Mouse (Mus musculus) liver, embryonic 11.5 days (tissue): Measurements from ENCODE around the gene Bcl11b. TPM values are rescaled to one million over a fixed set of nuclear protein-coding genes. Genes with fewer than 3 reads are reported as not detected.

Experiments
- ATAC-seq: fragments of 200-750 bp; cut with Nextera tagmentation; replicated peaks from 2 replicates; pipeline ENCODE4 v1.8.0; 2017; ENCODE audit warnings: moderate number of reproducible peaks, mild to moderate bottlenecking, moderate TSS enrichment, moderate library complexity; ENCODE audit not compliant: low FRiP score
- DNase-seq: peaks from one replicate; pipeline ENCODE4 v3.0.0-alpha.2; 2017; ENCODE audit warnings: low spot score
- H3K27ac ChIP-seq: fragments of 300-500 bp; sonication (generic); 2 replicates; pipeline ENCODE4 v1.5.1; 2014; ENCODE audit warnings: mild to moderate bottlenecking, low read depth, low read length, control low read depth
- H3K27me3 ChIP-seq: fragments of 300-500 bp; sonication (generic); replicated peaks from 2 replicates; pipeline ENCODE4 v1.6.1; 2014; ENCODE audit warnings: low read length, mixed read lengths; ENCODE audit not compliant: control insufficient read depth, insufficient read depth
- H3K36me3 ChIP-seq: fragments of 300-500 bp; sonication (generic); 2 replicates; pipeline ENCODE4 v1.6.1; 2014; ENCODE audit warnings: mild to moderate bottlenecking, low read length, moderate library complexity, mixed read lengths; ENCODE audit not compliant: control insufficient read depth, insufficient read depth
- H3K4me1 ChIP-seq: fragments of 300-500 bp; sonication (generic); replicated peaks from 2 replicates; pipeline ENCODE4 v1.6.1; 2014; ENCODE audit warnings: low read length, mixed read lengths; ENCODE audit not compliant: control insufficient read depth, insufficient read depth
- H3K4me2 ChIP-seq: fragments of 300-500 bp; sonication (generic); 2 replicates; pipeline ENCODE4 v1.6.1; 2014; ENCODE audit warnings: mild to moderate bottlenecking, control low read depth, moderate library complexity
- H3K4me3 ChIP-seq: fragments of 300-500 bp; sonication (generic); 2 replicates; pipeline ENCODE4 v1.5.1; 2014; ENCODE audit warnings: low read depth, low read length, control low read depth
- H3K9ac ChIP-seq: fragments of 300-500 bp; sonication (generic); 2 replicates; pipeline ENCODE4 v1.6.1; 2014; ENCODE audit warnings: low read depth, low read length, control low read depth
- H3K9me3 ChIP-seq: fragments of 300-500 bp; sonication (generic); 2 replicates; pipeline ENCODE4 v1.6.1; 2016; ENCODE audit warnings: low read length, inconsistent platforms, mixed read lengths; ENCODE audit not compliant: control insufficient read depth
- WGBS: fragments of 180-500 bp; shearing (Covaris S2); extraction: QIAGEN DNeasy Blood & Tissue Kit; methylation state at CpG from one replicate; pipeline ENCODE4 v1.1.7; 2014; 5-methylcytosine and 5-hydroxymethylcytosine counted together
- polyA plus RNA-seq: library from polyadenylated mRNA; unstranded; fragments of >200 nt; fragmentation: Nextera tagmentation; extraction: Ambion mirVana; gene quantifications from 2 replicates; pipeline ENCODE4 v1.2.1, GENCODE M21; 2014

Bcl11b gene
- polyA plus RNA-seq, 1 experiment from 2014 or later: 0.90 TPM

DNA sequence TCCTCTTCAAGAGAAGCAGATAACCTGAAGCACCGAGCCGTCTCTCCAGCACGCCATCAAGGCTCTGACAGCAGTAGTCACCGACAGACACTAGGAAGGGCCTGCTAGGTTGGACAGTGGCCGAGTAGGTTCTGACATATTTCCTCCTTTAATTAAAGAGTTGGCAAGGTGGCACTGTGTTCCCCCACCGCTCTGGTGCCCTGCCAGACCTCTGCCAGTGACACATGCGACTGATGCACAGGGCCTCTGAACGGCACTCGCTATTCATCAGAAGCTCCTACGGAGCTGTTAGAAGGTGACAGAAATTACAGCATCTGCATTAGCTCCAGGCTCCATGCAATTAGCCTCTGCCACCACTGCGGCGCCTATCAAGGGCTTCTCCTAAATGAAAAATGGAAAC, 8.6 kb upstream of the Bcl11b start:
- Histone ChIP-seq H3K4me2 (no peak overlapping the region), H3K36me3 (no peaks in the 10 kb centered on the region), H3K9ac (no peak overlapping the region), H3K27ac (no peak overlapping the region), H3K9me3 (no peaks in the 10 kb centered on the region), H3K4me1 (no peaks in the 10 kb centered on the region), H3K4me3 (no peak overlapping the region), H3K27me3 (peaks cover 6% of the 10 kb centered on the region)
- ATAC-seq (no peak), DNase-seq (no peak)
- 84% methylated on average over 12 of the region's 12 CpGs for WGBS

DNA sequence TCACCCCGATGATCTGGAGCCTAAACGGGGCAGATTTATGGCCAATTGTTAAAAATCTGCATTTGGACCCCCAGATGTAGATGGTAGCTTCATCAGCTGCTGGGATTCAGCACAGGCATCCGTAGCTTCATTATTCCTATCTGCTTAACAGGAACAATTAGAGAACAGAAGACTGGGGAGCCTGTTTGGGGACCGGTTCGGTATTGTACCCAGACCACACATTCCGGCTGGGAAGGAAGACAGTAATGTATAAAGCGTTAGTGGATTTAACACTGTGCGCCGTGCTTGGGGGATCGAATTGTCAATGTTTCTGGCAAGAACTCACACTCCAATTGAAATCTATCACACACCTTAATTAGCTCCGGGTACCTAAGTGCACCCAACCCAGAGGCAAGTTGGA, 6.9 kb upstream of the Bcl11b start:
- DNase-seq: no peak
- no peak for ATAC-seq
- no peak overlapping the region for H3K4me3 ChIP-seq
- H3K9ac ChIP-seq: no peak overlapping the region
- H3K4me2 ChIP-seq: no peak overlapping the region
- no peaks in the 10 kb centered on the region for H3K36me3 ChIP-seq
- H3K4me1 ChIP-seq: 0 out of 2 replicates have a peak, but pooled peaks cover 2% of the 10 kb centered on the region
- peaks cover 22% of the 10 kb centered on the region for H3K27me3 ChIP-seq
- no peaks in the 10 kb centered on the region for H3K9me3 ChIP-seq
- WGBS: 80% methylated on average over 11 of the region's 11 CpGs
- H3K27ac ChIP-seq: no peak overlapping the region

DNA sequence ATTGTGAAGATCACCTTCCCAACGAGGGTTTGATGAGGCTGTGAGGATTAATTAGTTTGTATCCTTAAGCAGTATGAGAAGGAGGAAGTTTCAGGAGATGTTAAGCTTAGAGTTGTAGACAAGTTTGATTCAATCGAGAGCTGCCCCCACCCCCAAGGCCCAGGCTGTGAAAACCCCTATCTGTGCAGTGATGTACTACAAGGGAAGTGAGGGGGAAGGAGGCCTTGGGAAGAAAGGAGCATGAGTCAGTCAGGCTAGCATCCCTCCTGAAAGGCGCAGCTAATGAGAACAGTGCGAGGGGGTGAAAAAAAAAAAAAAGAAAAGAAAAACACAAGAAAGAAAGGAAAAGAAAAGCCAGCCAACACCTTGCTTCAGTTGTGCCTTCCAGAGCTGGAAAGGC, 5.8 kb upstream of the Bcl11b start:
- Histone ChIP-seq H3K27ac (no peak overlapping the region), H3K36me3 (no peaks in the 10 kb centered on the region), H3K4me2 (no peak overlapping the region), H3K4me3 (no peak overlapping the region), H3K9ac (no peak overlapping the region), H3K4me1 (peaks cover 2% of the 10 kb centered on the region; the same call in 1 of the 2 replicates), H3K27me3 (peaks cover 34% of the 10 kb centered on the region), H3K9me3 (no peaks in the 10 kb centered on the region)
- 37% methylated on average over 4 of the region's 4 CpGs for WGBS
- ATAC-seq (no peak), DNase-seq (no peak)

DNA sequence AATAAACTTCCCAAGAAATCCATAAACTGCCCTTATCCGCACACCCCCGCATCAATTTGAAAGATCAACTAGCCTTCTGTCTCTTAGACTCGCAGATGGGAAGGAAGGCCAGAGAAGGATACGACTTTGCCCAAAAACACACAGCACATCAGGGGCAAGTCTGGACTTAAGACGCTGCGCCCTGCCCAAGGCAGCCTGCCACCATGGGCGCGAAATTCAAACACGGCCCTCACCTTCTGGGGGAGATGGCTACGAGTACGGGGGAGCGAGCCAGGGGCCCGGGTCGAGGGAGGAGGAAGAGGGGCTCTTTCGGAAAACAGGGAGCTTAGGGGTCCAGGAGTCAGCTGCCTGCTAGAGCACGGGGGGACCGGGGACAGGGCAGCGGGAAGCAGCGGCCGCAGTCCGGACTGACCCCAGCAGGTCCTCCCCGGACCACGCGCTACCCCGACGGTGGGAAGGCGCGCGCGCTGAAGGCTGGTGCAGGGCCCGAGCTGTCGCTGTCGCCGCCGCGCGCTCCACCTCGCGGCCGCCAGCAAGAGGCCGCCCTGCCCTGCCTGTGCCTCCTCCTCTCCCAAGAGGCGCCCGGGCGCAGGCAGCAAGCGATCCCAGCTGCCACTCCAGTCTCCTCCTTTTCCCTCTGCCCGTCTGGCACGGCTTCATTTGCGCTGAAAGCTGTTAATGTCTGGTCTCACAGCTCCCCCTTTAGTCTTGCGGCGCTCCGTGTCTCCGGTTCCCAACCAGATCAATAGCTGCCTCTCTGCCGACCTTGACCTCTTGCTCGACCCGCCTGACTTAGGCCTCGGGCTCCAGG, 2.6 kb upstream of the Bcl11b start:
- peaks cover 2% of the 10 kb centered on the region; the same call in 1 of the 2 replicates for H3K4me1 ChIP-seq
- WGBS: 2% methylated on average over 48 of the region's 56 CpGs
- H3K27ac ChIP-seq: no peak overlapping the region
- DNase-seq: peak; percentile 64
- ATAC-seq: peak; percentile 51
- H3K36me3 ChIP-seq: no peaks in the 10 kb centered on the region
- no peak overlapping the region for H3K9ac ChIP-seq
- peak overlapping the region; percentile 77 for H3K4me2 ChIP-seq
- H3K9me3 ChIP-seq: no peaks in the 10 kb centered on the region
- H3K27me3 ChIP-seq: peaks cover 66% of the 10 kb centered on the region
- H3K4me3 ChIP-seq: peak overlapping the region; percentile 34

DNA sequence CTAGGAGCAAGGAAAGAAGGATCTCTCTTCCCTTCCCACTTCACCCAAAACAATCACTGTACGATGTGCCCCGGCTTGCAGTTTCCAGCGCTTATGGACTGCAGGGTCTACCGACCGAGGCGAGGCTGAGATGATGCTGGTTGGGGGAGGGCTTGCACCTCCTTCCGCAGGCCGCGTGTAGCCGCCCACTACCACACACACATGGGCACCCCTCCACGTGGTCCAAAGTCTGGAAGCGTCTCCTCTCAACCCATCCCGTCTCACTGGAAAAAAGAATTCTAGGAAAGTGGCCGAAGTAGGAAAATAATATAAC, 2.0 kb upstream of the Bcl11b start:
- 5% methylated on average over 14 of the region's 14 CpGs for WGBS
- Histone ChIP-seq H3K27ac (no peak overlapping the region), H3K9me3 (no peaks in the 10 kb centered on the region), H3K4me1 (peaks cover 2% of the 10 kb centered on the region; the same call in 1 of the 2 replicates), H3K4me3 (peak overlapping the region; percentile 36; the same call in 1 of the 2 replicates), H3K27me3 (peaks cover 71% of the 10 kb centered on the region), H3K9ac (no peak overlapping the region), H3K36me3 (no peaks in the 10 kb centered on the region), H3K4me2 (peak overlapping the region; percentile 77)
- ATAC-seq (no peak), DNase-seq (no peak)

DNA sequence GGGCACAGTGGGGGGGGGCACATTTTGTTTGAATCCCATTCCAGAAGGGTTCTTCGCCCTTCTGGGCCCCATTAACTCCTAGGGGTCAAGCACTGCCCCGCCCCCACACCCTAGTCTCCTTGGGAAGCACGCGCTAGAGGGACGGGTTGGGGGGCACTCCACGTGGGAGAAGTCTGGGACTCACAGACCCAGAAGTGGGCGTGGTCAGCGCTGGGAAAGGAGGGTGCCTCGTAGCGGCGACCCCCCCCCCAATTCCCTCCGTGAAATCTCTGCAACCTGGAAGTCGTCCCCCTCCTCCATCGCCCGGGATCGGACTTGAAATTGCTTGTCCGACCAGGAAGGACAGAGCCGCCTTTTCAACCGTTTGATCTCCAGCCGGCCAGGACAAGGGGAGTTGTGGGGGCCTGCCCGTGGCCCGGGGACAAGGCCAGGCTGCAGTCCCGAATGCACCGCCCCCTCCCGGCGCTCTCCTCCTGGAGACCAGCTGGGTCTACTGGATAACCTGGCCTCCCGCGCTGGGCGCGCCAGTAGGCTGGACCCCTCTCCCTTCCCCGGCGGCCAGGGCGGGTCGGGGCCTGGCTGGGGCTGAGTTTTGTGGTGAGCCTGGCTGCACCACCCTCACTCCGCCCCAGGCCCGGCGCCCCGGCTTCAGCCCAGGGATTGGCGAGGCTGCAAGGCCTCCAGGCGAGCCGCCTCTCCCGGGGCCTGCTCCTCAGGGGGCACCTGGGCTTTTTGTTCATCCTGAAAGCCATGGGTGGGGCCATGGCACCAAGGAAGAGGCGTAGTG, 1.5 kb upstream of the Bcl11b start:
- Histone ChIP-seq H3K9ac (no peak overlapping the region), H3K27me3 (peaks cover 77% of the 10 kb centered on the region), H3K36me3 (no peaks in the 10 kb centered on the region), H3K9me3 (no peaks in the 10 kb centered on the region), H3K4me3 (peak overlapping the region; percentile 36), H3K27ac (no peak overlapping the region), H3K4me2 (peak overlapping the region; percentile 77), H3K4me1 (peaks cover 2% of the 10 kb centered on the region; the same call in 1 of the 2 replicates)
- WGBS: under 1% methylated on average over 41 of the region's 43 CpGs
- DNase-seq (peak; percentile 58), ATAC-seq (no peak; the same call in 1 of the 2 replicates)

DNA sequence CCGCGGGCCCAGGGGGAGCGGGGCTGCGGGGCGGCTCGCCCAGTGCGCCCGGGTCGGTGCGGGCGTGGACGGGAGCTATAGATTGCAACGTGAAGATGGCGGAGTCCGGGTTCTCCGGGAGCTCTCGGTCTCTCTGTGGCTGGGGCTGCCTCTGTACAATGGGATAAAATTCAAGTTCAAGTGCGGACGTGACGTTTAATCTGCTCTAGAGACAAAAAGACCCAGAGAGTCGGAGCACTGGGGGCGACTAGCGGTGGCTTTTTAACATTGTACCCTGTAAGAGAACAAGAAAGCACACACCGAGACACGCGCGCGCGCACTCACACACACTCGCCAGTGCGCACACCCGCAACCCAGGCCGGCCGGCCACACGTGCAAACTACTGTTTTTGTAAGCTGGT, 526 bp upstream of the Bcl11b start:
- WGBS: under 1% methylated on average over 35 of the region's 35 CpGs
- peak overlapping the region; percentile 44; the same call in 1 of the 2 replicates for H3K9ac ChIP-seq
- peak overlapping the region; percentile 56 for H3K4me3 ChIP-seq
- peaks cover 2% of the 10 kb centered on the region; the same call in 1 of the 2 replicates for H3K4me1 ChIP-seq
- no peaks in the 10 kb centered on the region for H3K36me3 ChIP-seq
- peak; percentile 73 for DNase-seq
- H3K9me3 ChIP-seq: no peaks in the 10 kb centered on the region
- H3K27ac ChIP-seq: no peak overlapping the region; the same call in 1 of the 2 replicates
- ATAC-seq: 0 out of 2 replicates have a peak, but pooled peaks have one; percentile 11
- H3K4me2 ChIP-seq: peak overlapping the region; percentile 77
- H3K27me3 ChIP-seq: peaks cover 83% of the 10 kb centered on the region

DNA sequence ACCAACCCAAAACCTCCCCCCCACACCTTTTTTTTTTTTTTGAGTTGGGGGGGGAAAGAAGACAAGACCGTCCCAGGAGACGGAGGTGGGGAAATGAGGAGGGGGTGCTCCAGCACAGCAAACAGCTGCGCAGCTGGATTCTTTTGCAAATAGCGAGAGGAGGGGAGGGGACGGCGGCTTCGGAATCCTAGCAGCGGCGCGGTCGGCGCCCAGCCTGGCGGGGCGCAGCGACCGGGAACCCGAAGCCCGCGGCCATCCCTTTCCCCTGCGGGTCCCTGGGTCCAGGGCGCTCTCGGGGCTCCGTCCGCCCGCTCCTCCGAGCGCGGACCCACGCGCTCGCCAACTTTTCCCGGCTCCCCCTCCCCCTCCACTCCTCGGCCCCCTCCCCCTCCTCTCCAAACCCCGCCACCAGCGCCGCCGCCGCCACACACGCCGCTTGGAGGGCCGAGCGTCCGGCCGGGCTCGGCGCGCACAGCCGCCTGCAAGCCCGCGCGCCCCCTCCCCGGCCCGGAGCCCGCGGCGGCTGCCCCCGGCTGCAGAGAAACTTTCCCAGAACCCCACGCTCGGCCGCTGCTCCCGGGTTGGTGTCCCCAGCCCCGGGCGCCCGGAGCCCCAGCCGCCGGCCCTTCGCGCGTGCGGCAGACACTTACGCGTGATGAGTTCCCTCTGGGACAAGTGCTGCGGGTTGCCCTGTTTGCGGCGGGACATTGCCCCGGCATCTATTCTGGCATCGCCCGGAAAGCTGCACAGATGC, 789 bp downstream of the Bcl11b start:
- Histone ChIP-seq H3K4me2 (peak overlapping the region; percentile 77), H3K27ac (no peak overlapping the region), H3K9ac (no peak overlapping the region), H3K4me1 (peaks cover 2% of the 10 kb centered on the region; the same call in 1 of the 2 replicates), H3K27me3 (peaks cover 86% of the 10 kb centered on the region), H3K4me3 (peak overlapping the region; percentile 56), H3K36me3 (no peaks in the 10 kb centered on the region), H3K9me3 (no peaks in the 10 kb centered on the region)
- WGBS: 1% methylated on average over 74 of the region's 78 CpGs
- DNase-seq: peak; percentile 56
- ATAC-seq: no peak
